Mouse (Mus musculus): ENCODE data around the gene Fbxo28.

DNA sequence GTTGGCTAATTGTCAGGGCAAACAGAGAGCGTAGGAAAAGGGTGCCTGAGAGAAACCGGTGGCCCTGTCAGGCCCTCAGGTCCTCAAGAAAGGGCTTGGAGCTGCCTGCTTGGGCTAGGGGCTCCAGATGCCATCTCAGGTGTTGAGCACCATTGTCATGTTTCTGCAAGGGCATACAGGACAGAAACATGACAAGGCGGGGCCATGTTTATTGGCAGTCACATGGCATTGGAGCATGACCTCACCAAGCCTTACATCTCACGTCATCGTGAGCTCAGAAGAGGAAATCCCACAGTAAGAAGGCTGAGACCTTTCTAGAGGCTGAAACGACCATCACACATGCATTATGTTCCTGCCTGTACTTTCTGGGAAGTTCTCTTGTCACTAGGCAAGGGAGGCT, 45.3 kb downstream of the Fbxo28 start:
- no peak for TF ChIP-seq EP300 (IDR thresholded peaks at IDR 0.05; ENCODE audit: low read depth)
- no peak for TF ChIP-seq CTCF (IDR thresholded peaks at IDR 0.05; ENCODE audit: low read depth)

All from liver, embryonic 14.5 days (tissue).